Mouse (Mus musculus) right cerebral cortex, postnatal 14 days (tissue): ENCODE results near the gene Insrr.
"Not testable (repeated sequence)": the region's sequence is repeated elsewhere in the genome, so short reads cannot be mapped to it uniquely, and the experiment has no call there.

Experiments
- DNase-seq: peaks from one replicate; pipeline ENCODE4 v3.0.0; 2022

Gene Insrr

DNA sequence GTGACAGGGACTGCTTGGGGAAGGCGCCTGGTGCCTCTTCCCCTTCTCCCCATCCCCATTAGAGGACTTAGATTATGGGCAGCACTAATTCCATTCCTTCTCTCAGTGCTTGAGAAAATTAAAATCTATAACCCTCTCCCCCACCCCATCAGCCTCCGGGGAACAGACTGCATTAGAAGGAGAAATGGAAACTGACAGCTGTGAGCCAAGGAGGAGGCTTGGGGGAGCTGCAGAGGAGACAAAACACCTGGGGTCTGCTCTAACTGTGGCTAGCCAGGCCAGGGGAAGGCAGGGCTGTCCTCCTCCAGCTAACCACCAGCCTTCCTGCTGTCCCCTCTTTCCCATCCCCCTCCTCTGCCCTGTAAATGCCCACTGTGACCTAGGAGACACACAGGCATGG lies 17.7 kb upstream of the Insrr start:
- DNase-seq = no peak

DNA sequence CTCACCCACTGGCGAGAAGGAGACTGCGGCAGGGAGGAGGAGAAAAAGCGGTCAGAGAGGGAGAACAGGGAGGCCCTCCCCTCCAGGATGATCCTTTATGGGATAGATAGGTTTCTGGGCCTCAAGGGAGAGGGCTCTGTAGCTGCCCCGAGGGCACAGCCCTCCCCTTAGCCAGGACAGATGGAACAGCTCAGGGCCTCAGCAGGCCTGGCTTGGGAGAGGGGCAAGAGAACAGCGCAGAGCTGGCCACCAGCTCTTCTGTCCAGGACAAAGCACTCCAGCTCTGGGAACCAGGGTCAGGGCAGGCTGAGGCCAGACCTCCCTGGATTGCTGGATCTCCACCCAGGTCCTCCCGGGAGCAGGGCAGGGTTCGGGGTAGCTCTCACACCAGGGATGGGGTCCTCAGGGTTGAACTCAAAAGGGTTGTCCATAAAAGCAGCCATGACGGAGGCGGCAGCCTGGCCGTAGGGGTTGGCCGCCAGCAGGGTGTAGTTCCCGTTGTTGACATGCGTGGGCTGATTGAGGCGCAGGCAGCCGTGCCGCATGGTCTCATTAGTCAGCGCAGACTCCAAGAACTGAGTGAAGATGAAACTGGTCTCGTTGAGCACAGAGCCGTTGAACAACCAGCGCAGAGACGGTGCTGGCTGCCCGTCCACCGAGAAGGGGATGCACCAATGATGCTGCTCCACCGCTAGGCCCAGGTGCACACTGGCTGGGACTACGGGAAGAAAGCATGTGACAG lies 13.3 kb upstream of the Insrr start:
- DNase-seq = no peak

DNA sequence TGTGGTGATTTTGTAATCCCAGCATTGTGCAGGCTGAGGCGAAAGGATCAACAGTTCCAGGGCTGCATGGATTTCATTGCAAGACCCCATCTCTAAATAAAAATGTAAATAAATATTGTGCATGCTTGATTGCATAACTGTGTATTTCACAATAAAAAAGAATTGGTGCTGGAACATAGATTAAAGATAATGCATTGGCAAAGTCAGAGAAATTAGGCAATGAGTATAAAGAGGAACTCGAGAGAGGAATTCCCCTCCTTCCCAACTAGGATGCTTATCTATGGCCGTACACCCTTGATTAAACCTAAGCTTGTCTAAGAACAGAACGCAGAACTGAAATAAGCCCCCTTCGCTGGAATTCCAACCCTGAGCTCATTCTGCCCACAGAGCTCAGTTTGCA lies 11.6 kb upstream of the Insrr start:
- no peak for DNase-seq

DNA sequence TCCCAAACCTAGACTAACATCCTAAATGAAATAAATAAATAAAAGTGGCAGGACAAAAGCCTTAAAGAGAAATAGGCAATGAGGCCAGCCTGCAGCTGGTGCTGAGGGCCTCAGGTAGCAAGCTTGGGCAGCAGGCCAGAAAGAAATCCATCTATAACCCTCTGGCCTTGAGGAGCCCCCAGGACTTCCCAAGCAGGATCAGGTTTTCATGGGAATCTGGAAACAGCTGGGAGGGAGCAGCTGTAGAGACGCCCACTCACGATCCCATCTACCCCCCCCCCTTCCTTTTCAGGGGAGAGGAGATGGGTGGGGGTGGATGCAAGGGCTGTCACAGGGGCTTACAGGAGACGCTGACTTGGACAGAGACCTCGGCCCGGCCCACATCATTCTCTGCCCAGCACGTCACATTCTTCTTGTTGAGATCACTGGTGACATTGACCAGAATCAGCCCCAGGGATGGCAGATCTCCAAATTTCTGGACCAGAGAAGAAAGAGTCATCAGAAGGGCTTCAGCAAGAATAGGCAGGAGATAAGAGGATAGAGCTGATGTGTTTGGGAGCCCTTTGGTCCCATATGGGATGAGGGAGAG lies 11.0 kb upstream of the Insrr start:
- DNase-seq = no peak

DNA sequence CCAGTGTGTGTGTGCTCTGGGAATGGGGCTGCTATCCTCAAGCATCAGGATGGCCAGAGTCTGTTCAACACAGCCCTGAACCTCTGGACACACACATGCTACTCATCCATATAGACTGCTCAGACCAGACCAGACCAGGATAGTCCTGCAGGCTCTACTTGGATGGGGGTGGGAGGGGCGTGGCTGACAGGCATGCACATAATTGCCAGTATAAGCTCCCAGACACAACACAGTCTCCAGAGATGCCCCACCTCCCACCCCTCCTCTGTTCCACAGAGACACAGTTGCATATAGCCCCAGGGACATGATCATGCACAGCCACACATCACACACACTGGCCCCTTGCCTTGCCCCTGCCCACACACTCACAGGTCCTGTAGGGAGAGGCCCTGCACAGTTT lies 7.5 kb upstream of the Insrr start:
- DNase-seq = no peak

DNA sequence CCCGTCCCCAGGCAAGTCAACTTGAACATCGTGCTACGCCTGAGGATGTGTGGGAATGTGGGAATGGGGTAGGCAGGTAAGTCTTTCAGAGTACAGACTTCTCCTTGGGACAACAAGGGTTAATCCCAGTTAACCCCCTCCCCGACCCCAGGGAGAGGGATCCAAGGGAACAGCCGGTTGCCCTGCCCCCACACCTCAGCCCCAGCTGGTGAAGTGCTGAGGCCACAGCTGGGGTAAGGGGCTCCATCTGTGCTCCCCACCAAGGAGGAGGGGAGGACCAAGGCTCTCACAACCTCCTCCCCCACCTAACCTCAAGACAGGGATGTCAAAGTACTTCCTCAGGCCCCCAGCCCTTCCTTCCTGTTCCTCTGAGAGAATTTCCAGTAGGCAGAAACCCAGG lies 7.0 kb upstream of the Insrr start:
- DNase-seq = no peak

DNA sequence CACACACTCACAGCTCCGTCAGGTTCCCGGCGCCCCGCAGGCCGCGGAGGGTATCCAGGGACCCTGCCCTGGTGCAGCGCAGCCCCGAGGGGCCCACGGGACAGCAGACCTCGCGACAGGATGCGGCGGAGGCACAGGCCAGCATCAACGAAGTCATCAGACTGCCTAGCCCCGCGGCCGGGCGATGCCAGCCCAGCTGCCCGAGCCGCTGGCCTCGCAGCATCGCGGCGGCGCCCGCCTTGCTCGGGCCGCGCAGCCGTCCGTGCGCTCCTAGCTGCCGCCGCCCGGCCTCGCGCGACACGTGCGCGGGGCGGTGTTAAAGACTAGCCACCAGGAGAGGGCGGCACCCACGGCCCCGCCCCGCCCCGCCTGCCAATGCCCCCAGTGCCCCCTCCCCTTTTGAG lies 1.8 kb upstream of the Insrr start, which contains the start of gene Ntrk1:
Gene Ntrk1 (minus strand): TSS at position 241 of the 404 bp plus-strand sequence.
- no peak for DNase-seq

DNA sequence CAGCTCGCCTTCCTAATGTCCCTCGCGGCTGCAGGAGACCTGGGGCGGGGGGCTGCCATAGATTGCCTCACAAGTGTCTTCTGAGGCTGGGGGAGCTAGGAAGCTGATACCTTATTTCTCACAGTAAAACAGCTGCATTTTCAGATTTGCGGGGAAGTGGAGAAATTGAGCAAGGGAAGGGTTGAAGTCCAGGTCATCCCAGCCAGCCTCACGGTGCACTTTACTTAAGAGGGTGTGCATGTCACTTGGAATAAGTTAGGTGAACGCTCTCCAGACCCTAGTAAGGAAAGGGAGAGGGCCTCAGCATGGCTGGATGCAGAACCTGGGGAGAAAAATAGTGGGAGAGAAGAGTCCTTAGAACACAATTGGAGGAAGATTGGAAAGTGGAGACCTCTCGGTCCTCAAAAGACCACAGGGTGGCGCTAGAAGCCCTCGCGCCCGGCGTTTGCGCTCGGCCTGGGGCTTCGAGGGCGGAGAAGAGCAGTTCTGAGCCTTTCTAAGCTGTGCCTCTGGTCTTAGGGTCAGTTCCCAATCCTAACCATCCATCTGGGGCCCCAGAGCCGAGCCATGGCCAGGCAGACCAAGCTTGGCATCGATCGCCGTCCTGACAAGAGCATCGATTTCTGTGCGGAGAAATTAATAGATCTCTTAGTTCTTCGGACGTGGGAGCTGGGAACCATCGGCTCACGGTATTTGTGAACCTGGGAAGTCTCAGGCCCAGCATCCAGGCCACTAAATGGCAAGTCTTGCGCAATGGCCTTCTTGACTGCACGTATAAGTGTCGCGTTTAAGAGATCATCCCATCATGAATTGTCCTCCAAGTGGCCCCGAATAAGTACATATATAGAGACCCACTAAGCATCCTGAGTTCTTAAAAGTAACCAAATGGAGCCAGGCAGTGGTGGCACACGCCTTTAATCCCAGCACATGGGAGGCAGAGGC lies 1.1 kb upstream of the Insrr start:
- peak; percentile 64 for DNase-seq

DNA sequence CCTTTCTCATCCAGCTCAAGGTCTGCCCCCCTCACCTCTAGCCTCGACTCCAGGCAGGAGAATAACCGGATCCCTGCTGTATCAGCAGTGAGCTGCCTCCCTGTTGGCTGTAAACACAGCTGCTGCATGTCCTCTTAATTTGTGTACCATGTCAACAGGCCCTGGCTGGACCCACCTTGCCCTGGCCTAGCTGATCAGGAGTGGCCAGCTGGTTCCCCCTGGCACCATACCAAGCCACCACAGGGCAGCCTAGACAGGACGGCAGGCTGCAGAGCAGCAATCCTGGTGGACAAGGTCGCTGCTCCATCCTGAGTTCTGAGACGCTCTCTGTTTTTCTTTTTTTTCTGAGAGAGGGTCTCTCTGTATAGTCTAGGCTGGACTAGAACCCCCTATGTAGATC lies 4.9 kb downstream of the Insrr start:
- DNase-seq = no peak

DNA sequence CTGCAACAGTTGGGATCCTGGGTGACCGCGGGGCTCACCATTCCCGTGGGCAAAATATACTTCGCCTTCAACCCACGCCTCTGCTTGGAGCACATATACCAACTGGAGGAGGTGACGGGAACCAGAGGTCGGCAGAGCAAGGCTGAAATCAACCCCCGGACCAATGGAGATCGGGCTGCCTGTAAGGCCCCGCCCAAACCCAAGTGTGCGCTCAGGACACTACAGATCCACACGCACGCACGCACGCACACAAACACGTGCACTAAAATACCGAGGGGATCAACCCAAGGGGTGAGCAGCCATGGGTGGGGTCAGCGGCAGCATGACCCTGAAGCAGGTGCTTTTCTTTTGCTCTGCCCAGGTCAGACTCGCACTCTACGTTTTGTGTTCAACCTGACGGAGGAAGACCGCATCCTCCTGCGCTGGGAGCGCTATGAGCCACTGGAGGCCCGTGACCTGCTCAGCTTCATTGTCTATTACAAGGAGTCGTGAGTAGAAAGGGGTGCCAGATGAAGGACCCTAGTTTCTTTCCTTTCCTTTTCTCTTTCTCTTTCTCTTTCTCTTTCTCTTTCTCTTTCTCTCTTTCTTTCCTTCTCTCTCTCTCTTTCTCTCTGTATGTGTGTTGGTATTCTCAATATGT lies 7.4 kb downstream of the Insrr start:
- DNase-seq = no peak

DNA sequence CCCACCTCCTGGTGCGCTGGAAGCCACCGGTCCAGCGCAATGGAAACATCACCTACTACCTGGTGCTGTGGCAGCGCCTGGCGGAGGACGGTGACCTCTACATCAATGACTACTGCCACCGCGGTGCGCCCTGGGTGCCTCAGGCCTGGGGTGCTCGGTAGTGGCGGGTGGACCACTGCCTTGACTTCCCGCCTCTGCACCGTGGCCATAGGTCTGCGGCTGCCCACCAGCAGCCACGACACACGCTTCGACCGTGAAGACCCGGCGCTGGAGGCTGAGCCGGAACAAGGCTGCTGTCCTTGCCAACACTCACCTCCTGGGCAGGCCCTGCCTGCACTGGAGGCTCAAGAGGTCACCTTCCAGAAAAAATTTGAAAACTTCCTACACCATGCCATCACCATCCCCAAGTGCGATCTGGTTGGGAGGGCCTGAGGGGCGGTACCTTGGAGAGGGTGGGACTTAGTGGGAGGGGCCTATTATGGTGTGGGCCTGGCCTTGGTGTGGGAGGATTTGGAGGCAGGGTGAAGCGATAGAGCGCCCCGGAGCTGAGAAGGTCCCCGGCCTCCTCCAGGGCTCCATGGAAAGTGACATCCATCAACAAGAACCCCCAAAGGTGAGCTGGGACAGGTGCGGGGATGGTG lies 12.7 kb downstream of the Insrr start:
- no peak for DNase-seq

DNA sequence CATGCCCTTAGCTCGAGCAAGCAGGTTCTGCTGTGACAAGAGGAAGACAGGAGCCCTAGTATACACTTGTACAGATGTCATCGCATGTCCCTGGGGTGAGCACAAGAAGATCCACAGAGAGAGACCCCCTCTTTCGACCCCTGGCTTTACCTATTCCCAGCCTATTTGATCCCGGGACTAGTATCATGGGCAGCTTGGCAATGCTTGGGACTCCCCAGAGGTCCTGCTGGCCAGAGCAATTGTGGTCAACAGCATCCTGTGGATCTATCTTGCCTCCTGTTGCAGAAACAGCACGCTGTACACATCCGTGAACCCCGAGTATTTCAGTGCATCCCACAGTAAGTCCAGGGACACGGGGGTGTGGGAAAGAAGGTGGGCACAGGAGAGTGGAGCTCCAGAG lies 14.5 kb downstream of the Insrr start:
- no peak for DNase-seq

DNA sequence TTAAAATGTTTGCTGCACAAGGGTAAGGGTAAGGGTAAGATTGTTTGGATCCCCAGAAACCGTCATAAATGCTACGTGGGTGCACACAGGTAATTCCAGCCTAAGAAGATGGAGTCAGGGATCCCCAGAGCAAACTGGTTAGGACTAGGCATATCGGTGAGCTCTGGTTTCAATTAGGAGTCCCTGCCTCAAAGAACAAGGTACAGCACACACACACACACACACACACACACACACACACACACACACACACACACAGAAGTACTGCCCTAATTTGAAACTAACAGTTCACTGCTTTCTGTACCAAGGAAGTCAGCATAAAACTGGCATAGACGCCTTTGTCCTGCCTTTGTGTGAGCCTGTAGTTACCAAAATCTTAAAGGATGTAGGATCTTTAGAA lies 15.7 kb downstream of the Insrr start:
- DNase-seq = no peak

DNA sequence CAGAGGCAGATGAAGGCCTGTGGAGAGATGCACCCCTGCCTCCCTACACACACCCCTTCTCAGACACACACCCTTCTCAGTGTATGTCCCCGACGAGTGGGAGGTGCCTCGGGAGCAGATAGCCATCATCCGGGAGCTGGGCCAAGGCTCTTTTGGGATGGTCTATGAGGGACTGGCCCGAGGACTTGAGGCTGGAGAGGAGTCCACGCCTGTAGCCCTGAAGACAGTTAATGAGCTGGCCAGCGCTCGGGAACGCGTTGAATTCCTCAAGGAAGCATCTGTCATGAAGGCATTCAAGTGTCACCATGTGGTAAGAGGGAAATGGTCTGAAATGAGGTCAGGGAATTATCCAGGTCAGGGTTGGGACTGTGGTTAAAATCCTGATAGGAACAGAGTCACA lies 16.1 kb downstream of the Insrr start:
- DNase-seq = no peak

DNA sequence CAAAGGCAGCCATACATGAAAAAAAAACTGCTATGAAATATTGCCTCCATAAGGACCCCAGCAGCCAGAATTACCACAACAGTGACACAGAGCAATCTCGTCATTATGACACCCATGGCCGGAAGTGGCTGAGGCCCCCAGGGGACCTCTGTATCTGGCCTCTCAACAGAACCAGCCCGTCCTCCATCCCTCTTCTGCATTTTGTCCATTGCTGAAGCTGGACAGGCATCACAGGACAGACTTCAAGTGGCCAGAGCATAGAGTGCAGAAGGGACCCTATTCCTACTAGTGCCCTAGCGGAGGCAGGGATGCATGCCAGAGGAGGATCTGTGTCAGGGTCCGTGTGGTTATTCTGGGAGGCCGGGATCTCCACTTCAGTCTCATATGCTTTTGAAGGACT lies 19.4 kb downstream of the Insrr start:
- DNase-seq = no peak

DNA sequence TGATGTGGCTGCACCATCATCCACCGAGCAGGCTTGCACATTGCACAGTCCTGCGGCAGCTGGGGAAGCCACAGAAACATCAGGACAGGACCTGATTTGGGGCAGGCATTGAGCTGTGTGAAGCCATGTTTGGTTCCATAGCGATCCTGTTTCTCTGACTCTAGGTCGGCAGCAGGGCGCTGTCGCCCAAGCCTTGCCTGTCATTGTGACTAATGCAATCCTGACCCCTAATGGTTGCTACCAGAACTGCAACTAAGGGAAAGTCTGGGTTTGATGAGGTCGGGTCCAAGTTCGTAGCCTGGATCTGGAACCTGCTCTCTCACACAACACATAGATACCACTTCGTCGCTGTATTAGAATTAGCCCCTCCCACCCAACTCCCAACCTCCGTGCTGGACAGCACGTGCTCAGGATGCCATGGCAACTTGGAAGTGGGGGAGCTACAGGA lies 19.9 kb downstream of the Insrr start:
- DNase-seq = peak; percentile 67

DNA sequence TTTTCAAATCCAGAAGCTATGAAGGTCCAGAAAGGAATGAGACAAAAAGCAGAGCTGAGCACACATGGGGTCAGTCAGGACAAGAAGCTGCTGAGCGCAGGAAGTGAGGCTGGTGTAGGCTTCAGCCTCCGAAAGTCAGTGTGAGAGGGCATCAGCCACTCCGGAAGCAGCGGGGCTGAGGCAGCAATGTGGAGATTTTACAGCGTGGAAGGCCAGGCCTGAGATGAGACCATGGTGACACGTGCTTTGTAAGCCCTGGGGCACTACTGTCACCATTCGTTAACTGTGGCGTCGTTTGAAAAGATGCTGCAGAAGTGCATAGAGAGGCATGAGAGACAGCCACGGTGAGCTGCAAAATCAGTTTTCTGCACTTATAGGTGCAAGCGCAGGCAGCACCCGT lies 21.5 kb downstream of the Insrr start:
- DNase-seq = no peak

DNA sequence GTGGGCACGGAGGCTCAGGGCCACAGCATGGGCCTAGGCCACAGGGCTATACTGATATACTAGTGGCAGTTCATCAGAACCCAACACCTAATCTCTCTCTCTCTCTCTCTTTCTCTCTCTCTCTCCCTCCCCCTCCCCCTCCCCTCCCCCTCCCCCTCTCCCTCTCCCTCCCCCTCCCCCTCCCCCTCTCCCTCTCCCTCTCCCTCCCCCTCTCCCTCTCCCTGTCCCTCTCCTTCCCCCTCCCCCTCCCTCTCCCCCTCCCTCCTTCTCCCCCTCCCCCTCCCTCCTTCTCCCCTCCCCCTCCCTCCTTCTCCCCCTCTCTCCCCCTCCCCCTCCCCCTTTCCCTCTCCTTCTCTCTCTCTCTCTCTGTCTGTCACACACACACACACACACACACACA lies 27.5 kb downstream of the Insrr start, which contains the start of gene Pear1:
Gene Pear1 (minus strand): TSS at position 101 of the 400 bp plus-strand sequence.
- DNase-seq = not testable (repeated sequence)

DNA sequence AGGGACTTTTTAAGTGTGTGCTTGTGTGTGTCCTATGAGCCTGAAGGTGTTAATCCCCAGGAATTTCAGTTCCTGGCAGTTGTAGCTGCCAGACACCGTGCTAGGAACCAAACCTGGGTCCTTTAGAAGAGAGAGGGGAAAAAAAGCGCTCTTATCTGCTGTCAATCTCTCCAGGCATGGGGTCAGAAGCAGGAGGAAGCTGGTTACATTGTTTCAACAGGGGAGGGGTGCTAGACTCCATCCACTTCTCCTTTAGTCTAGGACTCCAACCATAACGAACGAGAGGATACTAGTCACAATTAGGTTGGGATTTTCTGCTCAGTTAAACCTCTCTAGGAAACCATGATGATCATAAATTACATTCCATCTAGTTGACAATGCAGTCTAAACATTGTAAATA lies 31.7 kb downstream of the Insrr start:
- no peak for DNase-seq

DNA sequence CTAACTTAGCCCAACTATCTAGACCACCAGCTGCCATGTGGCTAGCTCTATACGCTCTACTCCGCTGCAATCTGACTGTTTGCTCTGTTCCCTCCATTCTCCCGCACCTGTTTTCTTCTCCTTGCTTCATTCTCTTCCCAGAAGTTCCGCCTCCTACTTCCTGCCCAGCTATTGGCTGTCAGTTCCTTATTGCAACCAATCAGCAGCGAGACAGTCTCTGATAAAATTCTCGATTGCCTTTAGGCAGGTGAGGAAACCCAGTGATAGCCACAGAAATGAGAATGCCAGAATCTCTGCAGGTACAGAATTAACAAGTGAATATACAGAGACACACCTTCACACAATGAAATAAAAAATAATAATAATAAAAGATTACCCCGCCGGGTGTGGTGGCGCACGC lies 32.3 kb downstream of the Insrr start:
- no peak for DNase-seq

DNA sequence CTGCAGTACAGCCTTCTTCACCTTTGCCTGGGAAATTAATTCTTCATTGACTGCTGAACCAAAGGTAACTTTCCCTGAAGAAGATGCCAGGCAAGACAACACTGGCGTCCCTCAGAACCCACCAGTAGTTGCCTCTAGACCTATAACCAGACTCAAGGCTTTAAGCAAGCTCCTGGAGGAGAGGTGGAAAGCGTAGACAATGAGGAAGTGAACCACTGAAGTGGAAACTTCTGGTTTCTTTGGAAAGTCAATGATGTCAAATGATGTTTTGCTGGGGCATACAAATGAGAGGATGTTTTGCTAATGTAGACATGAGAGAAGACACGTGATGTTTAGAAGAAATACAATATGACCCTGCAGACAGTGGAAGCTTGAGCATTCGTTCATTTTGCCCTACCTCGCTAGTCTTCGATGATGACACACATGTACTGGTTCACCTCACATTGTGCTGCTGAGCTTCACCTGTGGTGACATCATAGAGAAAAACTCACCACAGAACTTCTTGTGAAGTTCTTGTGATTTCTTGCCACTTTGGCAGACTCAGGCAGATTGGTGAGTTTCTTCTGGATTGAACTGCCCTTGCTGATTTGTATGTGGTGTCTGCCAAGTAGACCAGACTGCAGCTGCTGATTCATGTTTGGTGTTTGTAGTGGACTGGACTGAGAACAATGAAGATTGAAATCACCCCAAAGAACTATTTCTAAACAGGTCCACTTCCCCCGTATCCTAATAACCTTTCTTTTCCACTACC lies 35.5 kb downstream of the Insrr start:
- no peak for DNase-seq

DNA sequence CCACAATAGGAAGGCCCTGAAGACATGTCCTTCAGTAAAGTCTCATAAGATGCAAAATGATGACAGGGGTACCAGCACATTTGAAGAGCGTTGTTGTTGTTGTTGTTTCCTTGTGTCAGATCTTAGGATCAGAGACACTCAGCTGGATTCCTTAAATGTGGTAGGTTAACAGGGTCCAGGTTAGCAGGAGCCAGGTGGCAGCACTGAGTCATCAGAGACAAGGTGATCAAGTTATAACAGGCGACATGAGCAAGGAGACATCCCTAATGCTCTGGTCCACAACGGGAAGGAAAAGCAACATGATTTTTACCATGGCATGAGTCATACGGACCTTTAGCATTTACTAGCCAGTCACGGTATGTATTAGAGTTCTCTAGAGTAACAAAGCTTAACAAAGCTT lies 36.7 kb downstream of the Insrr start:
- no peak for DNase-seq
